Mouse (Mus musculus) T-helper 17 cell (primary cell): ENCODE results near the gene Tmem41b.

Source experiments
- in situ Hi-C, 2 experiments: fragments of 300-600 bp; cut with MboI, MseI; formaldehyde crosslinking; loops; 1 replicate in 1 of 2; 2 replicates in 1 of 2; pipeline ENCODE4 v1.15.1; 2025; ENCODE audit warnings: high pct_unique_total_duplicates in 2 of 2

The Tmem41b gene

DNA sequence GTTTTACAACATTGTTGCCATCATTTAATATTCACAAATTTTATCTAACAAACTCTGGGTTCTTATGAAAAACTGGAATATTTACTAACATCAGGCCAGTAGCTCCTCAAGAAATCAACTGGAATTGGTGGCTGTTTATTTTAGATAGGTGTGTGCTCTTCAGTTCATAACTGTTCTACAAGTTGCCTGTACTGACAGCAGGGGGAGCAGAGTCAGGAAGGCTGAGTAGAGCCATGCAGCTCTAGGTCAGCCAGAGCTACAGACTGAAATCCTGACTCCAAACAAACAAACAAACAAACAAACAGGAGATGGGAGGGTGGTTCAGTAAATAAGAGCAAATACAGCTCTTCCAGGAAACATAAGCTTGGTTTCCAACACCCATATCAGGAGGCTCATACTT lies 57.1 kb downstream of the Tmem41b start:
- in situ Hi-C loops = no loop called here

- in situ Hi-C loops = no loop called here
Measured at GRCm38 (mm10) chr7:109928365-109928764, 58.4 kb downstream of the Tmem41b start.

GRCm38 (mm10) chr7:109924965-109925364 lies 61.8 kb downstream of the Tmem41b start:
- in situ Hi-C loops = no loop called here

GRCm38 (mm10) chr7:109922889-109923288 lies 63.8 kb downstream of the Tmem41b start:
- in situ Hi-C loops = no loop called here
